Mouse (Mus musculus): ENCODE measurements around the gene Depp1. TPM values are rescaled to one million over a fixed set of nuclear protein-coding genes. Genes with fewer than 3 reads are reported as not detected.

The Depp1 gene
- polyA plus RNA-seq, 1 experiment from 2014 or later: 7.1 TPM

GRCm38 (mm10) chr6:116629766-116630165 lies 20.6 kb upstream of the Depp1 start:
- Histone ChIP-seq H3K27ac (ENCODE audit: low read depth, low read length) (no peak overlapping the region), H3K4me3 (ENCODE audit: low read depth, low read length) (no peak overlapping the region), H3K4me1 (ENCODE audit: control insufficient read depth, insufficient read depth, low read length) (peaks cover 9% of the 10 kb centered on the region; the same call in 1 of the 2 replicates), H3K9ac (ENCODE audit: low read length) (no peak overlapping the region), H3K36me3 (ENCODE audit: control insufficient read depth, insufficient read depth, low read length) (peaks cover 20% of the 10 kb centered on the region), H3K4me2 (ENCODE audit: low read length) (no peak overlapping the region), H3K9me3 (replicated peaks; ENCODE audit: control insufficient read depth, low read length) (no peaks in the 10 kb centered on the region), H3K27me3 (replicated peaks; ENCODE audit: control insufficient read depth, insufficient read depth, low read length) (no peaks in the 10 kb centered on the region)
- ATAC-seq (no peak), DNase-seq (ENCODE audit: low spot score) (no peak)
- whole genome bisulfite sequencing: 92% methylated on average over 10 of the region's 10 CpGs

DNA sequence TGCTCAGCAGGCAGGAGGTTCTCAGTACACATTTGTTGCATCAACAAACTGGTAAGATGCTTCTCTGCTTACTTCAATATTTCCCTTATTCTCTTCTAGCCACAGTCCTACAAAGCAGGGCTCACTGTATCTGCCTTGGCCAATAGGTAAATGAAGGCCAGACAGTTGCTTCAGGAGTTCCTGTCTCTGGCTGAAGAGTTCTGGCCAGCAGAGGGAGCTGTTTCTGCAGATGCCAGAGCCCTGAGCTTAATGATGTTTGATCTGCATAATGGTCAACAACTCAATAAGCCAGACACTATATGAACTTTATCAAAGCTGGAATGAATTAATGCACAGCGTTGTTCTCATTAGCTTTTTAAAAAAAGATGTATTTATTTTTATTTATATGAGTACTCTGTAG lies 18.3 kb upstream of the Depp1 start:
- WGBS: 55% methylated on average over 1 of the region's 1 CpGs
- DNase-seq (ENCODE audit: low spot score) (peak; percentile 68), ATAC-seq (no peak)
- Histone ChIP-seq H3K4me3 (ENCODE audit: low read depth, low read length) (no peak overlapping the region), H3K27ac (ENCODE audit: low read depth, low read length) (no peak overlapping the region), H3K36me3 (ENCODE audit: control insufficient read depth, insufficient read depth, low read length) (0 out of 2 replicates have a peak, but pooled peaks cover under 1% of the 10 kb centered on the region), H3K9me3 (replicated peaks; ENCODE audit: control insufficient read depth, low read length) (no peaks in the 10 kb centered on the region), H3K27me3 (replicated peaks; ENCODE audit: control insufficient read depth, insufficient read depth, low read length) (no peaks in the 10 kb centered on the region), H3K4me2 (ENCODE audit: low read length) (no peak overlapping the region), H3K4me1 (ENCODE audit: control insufficient read depth, insufficient read depth, low read length) (peaks cover 7% of the 10 kb centered on the region; the same call in 1 of the 2 replicates), H3K9ac (ENCODE audit: low read length) (no peak overlapping the region)

GRCm38 (mm10) chr6:116633741-116634695 lies 16.4 kb upstream of the Depp1 start:
- DNase-seq (ENCODE audit: low spot score) (no peak), ATAC-seq (no peak)
- no peak overlapping the region for H3K9ac ChIP-seq (ENCODE audit: low read length)
- H3K27me3 ChIP-seq (replicated peaks; ENCODE audit: control insufficient read depth, insufficient read depth, low read length): no peaks in the 10 kb centered on the region
- H3K27ac ChIP-seq (ENCODE audit: low read depth, low read length): no peak overlapping the region
- WGBS: 88% methylated on average over 17 of the region's 17 CpGs
- no peak overlapping the region for H3K4me2 ChIP-seq (ENCODE audit: low read length)
- peaks cover 5% of the 10 kb centered on the region; the same call in 1 of the 2 replicates for H3K4me1 ChIP-seq (ENCODE audit: control insufficient read depth, insufficient read depth, low read length)
- no peaks in the 10 kb centered on the region for H3K36me3 ChIP-seq (ENCODE audit: control insufficient read depth, insufficient read depth, low read length)
- H3K9me3 ChIP-seq (replicated peaks; ENCODE audit: control insufficient read depth, low read length): no peaks in the 10 kb centered on the region
- no peak overlapping the region for H3K4me3 ChIP-seq (ENCODE audit: low read depth, low read length)

DNA sequence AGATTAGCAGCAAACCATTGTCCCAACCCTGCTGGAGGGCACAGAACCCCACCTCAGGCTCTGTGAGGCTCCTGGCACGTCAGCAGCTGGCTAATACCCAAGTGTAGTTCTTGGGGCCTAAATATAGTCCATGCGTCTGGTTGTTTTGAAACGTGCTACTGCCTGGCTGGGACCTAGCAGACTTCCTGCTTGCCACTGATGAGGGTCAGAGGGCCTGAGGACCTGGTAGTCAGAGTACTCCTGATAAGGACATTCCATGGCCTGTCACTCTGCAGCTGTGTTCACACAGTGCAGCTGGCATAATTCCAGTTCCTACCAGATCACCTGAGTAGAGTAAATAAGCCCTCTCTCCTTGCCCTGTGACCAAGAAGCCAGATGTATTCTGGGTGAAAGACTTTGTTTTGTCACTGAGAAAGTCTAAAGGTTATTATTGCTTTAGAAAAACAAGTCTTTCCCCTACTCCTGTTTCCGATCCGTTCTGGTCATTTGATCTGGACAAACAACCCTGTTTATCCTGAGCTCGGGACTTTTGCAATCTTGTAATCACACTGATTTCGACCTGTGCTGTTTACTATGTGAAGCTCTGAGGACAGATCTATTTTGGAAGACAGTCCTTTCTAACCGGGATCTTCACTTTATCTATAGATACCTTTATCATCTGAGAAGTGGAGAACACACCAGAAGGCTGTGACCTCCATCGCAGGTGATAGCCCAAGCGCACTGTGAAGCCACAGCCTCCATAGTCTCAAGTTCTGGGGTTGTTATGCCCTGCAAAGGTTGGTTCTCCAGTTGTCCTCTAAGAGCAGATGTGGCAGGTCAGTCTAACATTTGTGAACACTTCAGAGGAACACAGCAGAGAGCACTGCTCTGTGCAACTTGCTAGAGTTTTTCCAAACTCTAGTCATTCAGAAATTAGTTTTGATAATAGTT lies 14.9 kb upstream of the Depp1 start:
- no peaks in the 10 kb centered on the region for H3K4me1 ChIP-seq (ENCODE audit: control insufficient read depth, insufficient read depth, low read length)
- ATAC-seq: no peak
- 73% methylated on average over 10 of the region's 10 CpGs for WGBS

DNA sequence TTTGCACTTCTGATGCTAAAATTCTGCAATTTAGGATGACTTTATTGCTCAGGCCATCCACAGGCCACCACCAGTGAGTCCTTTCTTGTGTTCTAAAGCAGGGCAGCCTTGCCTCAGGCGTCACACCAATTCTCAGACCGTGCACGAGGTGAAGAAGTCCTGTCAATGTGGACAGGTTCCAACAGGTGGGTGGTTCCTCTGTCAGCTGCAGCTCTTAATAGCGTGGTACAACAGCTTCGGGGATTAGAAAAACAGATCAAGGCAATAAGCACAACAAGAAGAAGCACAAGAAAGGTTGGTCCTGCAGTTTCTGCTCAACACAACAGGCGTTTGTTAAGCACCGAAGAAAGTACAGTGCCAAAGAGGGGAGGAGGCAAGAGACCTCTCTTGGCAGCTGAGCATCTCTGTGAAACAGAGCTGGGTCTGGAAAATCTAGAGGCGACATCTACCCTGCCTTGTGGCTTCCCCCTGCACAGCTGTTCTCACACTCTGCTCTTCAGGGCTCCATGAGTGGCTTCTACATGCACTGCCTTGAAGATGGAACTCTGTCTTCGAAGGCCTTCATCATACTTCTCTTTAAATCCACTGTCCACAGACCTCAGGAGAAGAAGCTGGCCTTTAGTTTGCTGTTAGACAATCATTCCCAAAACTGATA lies 13.7 kb upstream of the Depp1 start:
- ATAC-seq (no peak), DNase-seq (ENCODE audit: low spot score) (no peak)
- H3K36me3 ChIP-seq (ENCODE audit: control insufficient read depth, insufficient read depth, low read length): no peaks in the 10 kb centered on the region
- no peaks in the 10 kb centered on the region for H3K9me3 ChIP-seq (replicated peaks; ENCODE audit: control insufficient read depth, low read length)
- H3K27me3 ChIP-seq (replicated peaks; ENCODE audit: control insufficient read depth, insufficient read depth, low read length): no peaks in the 10 kb centered on the region
- no peaks in the 10 kb centered on the region for H3K4me1 ChIP-seq (ENCODE audit: control insufficient read depth, insufficient read depth, low read length)
- no peak overlapping the region for H3K27ac ChIP-seq (ENCODE audit: low read depth, low read length)
- H3K4me3 ChIP-seq (ENCODE audit: low read depth, low read length): no peak overlapping the region
- 89% methylated on average over 9 of the region's 9 CpGs for WGBS
- H3K4me2 ChIP-seq (ENCODE audit: low read length): no peak overlapping the region
- no peak overlapping the region for H3K9ac ChIP-seq (ENCODE audit: low read length)

More for the DNA sequence above, 14.9 kb upstream of the Depp1 start:
- Histone ChIP-seq H3K27me3 (replicated peaks; ENCODE audit: control insufficient read depth, insufficient read depth, low read length) (no peaks in the 10 kb centered on the region), H3K9me3 (replicated peaks; ENCODE audit: control insufficient read depth, low read length) (no peaks in the 10 kb centered on the region), H3K4me3 (ENCODE audit: low read depth, low read length) (no peak overlapping the region), H3K36me3 (ENCODE audit: control insufficient read depth, insufficient read depth, low read length) (no peaks in the 10 kb centered on the region), H3K27ac (ENCODE audit: low read depth, low read length) (no peak overlapping the region), H3K4me2 (ENCODE audit: low read length) (no peak overlapping the region), H3K9ac (ENCODE audit: low read length) (no peak overlapping the region)
- no peak for DNase-seq (ENCODE audit: low spot score)

DNA sequence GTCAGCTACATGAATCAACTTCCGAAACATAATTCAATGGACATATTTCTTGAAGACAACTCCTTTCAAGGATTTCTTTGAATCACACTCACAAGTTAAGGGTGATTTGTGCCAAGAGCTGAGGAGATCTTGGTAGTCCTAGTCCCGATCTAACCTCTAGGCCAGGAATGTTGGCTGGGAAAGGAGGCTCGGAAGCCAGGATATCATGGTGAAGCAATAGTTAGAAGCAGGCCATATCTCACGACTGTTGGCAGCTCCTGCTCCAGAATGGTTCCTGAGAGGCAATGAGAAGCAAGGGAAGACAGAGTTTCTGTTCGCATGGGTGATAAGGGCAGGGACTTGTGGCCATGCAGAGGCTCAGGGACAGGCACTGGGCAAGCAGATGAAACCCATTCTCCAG lies 12.9 kb upstream of the Depp1 start:
- Histone ChIP-seq H3K27ac (ENCODE audit: low read depth, low read length) (no peak overlapping the region), H3K36me3 (ENCODE audit: control insufficient read depth, insufficient read depth, low read length) (no peaks in the 10 kb centered on the region), H3K4me2 (ENCODE audit: low read length) (no peak overlapping the region), H3K9ac (ENCODE audit: low read length) (no peak overlapping the region), H3K27me3 (replicated peaks; ENCODE audit: control insufficient read depth, insufficient read depth, low read length) (no peaks in the 10 kb centered on the region), H3K9me3 (replicated peaks; ENCODE audit: control insufficient read depth, low read length) (no peaks in the 10 kb centered on the region), H3K4me1 (ENCODE audit: control insufficient read depth, insufficient read depth, low read length) (no peaks in the 10 kb centered on the region), H3K4me3 (ENCODE audit: low read depth, low read length) (no peak overlapping the region)
- ATAC-seq (no peak), DNase-seq (ENCODE audit: low spot score) (no peak)
- WGBS: 91% methylated on average over 5 of the region's 5 CpGs

DNA sequence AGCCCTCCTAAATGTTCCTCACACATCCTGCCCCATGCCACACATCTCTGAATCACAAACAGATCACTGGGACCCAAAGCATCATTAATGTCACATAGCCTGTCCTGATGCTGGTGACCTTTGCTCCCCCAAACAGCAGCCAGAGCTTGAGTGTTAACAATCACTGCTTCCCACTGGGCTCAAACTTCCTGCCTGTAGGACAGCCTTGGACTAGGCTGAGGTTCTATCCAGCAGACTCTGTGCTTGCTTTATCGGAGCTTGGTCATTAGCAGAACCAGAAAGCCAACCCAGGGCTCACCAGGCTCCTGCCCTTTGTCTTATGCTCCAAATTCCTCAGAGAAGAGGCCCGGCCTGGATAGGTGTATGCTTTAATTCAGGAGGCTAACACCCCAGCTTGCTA lies 11.5 kb upstream of the Depp1 start:
- Histone ChIP-seq H3K9me3 (replicated peaks; ENCODE audit: control insufficient read depth, low read length) (no peaks in the 10 kb centered on the region), H3K36me3 (ENCODE audit: control insufficient read depth, insufficient read depth, low read length) (no peaks in the 10 kb centered on the region), H3K27ac (ENCODE audit: low read depth, low read length) (no peak overlapping the region), H3K4me2 (ENCODE audit: low read length) (no peak overlapping the region), H3K27me3 (replicated peaks; ENCODE audit: control insufficient read depth, insufficient read depth, low read length) (no peaks in the 10 kb centered on the region), H3K9ac (ENCODE audit: low read length) (no peak overlapping the region), H3K4me3 (ENCODE audit: low read depth, low read length) (no peak overlapping the region), H3K4me1 (ENCODE audit: control insufficient read depth, insufficient read depth, low read length) (no peaks in the 10 kb centered on the region)
- DNase-seq (ENCODE audit: low spot score): no peak
- ATAC-seq: no peak
- 87% methylated on average over 2 of the region's 2 CpGs for WGBS

DNA sequence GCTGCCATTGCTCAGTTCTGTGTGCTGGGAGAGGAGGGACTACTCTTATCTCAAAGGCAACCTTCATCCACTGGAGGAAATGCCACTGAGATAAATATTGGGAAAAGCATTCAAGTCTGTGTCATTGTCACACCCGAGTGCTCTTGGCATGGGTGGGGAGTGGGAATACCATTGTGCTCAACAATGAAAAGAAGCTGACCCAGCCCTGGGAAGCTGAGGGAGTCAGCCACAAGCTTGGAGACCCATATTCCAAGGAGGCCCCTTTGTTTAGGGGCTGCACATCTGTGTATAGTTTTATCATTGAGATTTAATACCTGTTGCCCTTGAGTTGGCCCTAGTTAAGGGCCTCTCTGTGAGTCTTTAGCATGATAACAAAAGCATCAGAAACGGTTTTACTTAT lies 10.7 kb upstream of the Depp1 start:
- no peak overlapping the region for H3K27ac ChIP-seq (ENCODE audit: low read depth, low read length)
- no peak overlapping the region for H3K4me2 ChIP-seq (ENCODE audit: low read length)
- no peaks in the 10 kb centered on the region for H3K36me3 ChIP-seq (ENCODE audit: control insufficient read depth, insufficient read depth, low read length)
- DNase-seq (ENCODE audit: low spot score): no peak
- no peak overlapping the region for H3K4me3 ChIP-seq (ENCODE audit: low read depth, low read length)
- no peaks in the 10 kb centered on the region for H3K9me3 ChIP-seq (replicated peaks; ENCODE audit: control insufficient read depth, low read length)
- no peaks in the 10 kb centered on the region for H3K4me1 ChIP-seq (ENCODE audit: control insufficient read depth, insufficient read depth, low read length)
- no peak overlapping the region for H3K9ac ChIP-seq (ENCODE audit: low read length)
- no peaks in the 10 kb centered on the region for H3K27me3 ChIP-seq (replicated peaks; ENCODE audit: control insufficient read depth, insufficient read depth, low read length)
- ATAC-seq: no peak
- 59% methylated on average over 2 of the region's 2 CpGs for WGBS
